Comparison of ENCODE assay signal across 8 mouse cellular contexts in the genomic region with DNA sequence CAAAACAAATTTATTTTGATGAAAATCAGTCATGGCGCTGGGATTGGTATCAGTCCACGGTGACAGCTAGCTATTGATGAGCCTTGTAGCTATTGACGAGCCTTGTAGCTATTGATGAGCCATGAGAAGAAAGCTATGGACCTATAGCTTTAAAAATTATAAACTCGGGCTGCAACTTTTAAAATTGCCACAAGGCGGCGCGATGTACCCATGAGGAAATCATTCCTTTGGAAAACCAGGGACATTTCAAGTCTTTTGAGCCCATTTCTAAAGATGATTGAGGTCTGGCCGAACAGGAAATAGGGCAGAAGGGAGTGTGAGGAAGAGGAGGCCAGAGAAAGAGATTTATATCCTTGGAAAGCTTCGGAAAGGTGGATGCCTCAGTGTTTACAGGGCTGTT.
DNase-seq lines count a peak whose midpoint lies in the region; ATAC-seq and TF ChIP-seq lines count a peak whose summit lies in the region.

No protein-coding gene starts in this region.

- no peaks in the 10 kb centered on the region for H3K9me3 ChIP-seq in intestine, postnatal 0 days (ENCODE audit: control insufficient read depth)
- H3K9me3 ChIP-seq in intestine, embryonic 15.5 days: no peaks in the 10 kb centered on the region
- no peaks in the 10 kb centered on the region for H3K9me3 ChIP-seq in MEL (replicated peaks; ENCODE audit: insufficient read depth, low read length)

- peak; percentile 11 for DNase-seq in MEL (ENCODE audit: low read depth, low spot score)
- peak; percentile 19 for DNase-seq in cerebellum, adult 9-10 months
- peak; percentile 76 to 91 for DNase-seq in frontal cortex, postnatal 36 days (ENCODE audit: low spot score in 2 of 2)
- peak; percentile 82 to 84 for DNase-seq in layer of hippocampus, postnatal 10 days (ENCODE audit: low spot score in 2 of 2)
- no peak for DNase-seq in urinary bladder, adult 2 months (ENCODE audit: low spot score)

- no peaks in the 10 kb centered on the region for H3K79me2 ChIP-seq in MEL (ENCODE audit: control insufficient read depth, insufficient read depth, low read length, poor library complexity)

- no peaks in the 10 kb centered on the region for H3K27me3 ChIP-seq in intestine, postnatal 0 days (replicated peaks; ENCODE audit: control insufficient read depth, insufficient read depth, low read length)
- no peaks in the 10 kb centered on the region for H3K27me3 ChIP-seq in intestine, embryonic 15.5 days (replicated peaks)
- H3K27me3 ChIP-seq in MEL (ENCODE audit: control insufficient read depth in 1 of 2, insufficient read depth in 2 of 2, low read length in 2 of 2): no peaks in the 10 kb centered on the region

- H3K4me1 ChIP-seq in intestine, postnatal 0 days (replicated peaks; ENCODE audit: control insufficient read depth, insufficient read depth, low read length): no peaks in the 10 kb centered on the region
- 0 out of 2 replicates have a peak, but pooled peaks cover 4% of the 10 kb centered on the region for H3K4me1 ChIP-seq in intestine, embryonic 15.5 days (replicated peaks)
- H3K4me1 ChIP-seq in MEL (ENCODE audit: control insufficient read depth in 1 of 2, insufficient read depth in 2 of 2, low read length in 2 of 2): no peaks in the 10 kb centered on the region
- peaks cover 8% of the 10 kb centered on the region for H3K4me1 ChIP-seq in olfactory bulb, adult 2 months (ENCODE audit: control insufficient read depth, insufficient read depth, low read length)

- H3K4me2 ChIP-seq in intestine, postnatal 0 days (replicated peaks; ENCODE audit: low read depth): no peak overlapping the region
- no peak overlapping the region for H3K4me2 ChIP-seq in intestine, embryonic 15.5 days (replicated peaks)

- H3K9ac ChIP-seq in intestine, postnatal 0 days (ENCODE audit: low read depth, low read length): no peak overlapping the region
- H3K9ac ChIP-seq in intestine, embryonic 15.5 days: no peak overlapping the region
- no peak overlapping the region for H3K9ac ChIP-seq in MEL (ENCODE audit: control insufficient read depth, low read depth, low read length, poor library complexity, severe bottlenecking)

- H3K36me3 ChIP-seq in intestine, postnatal 0 days (ENCODE audit: control insufficient read depth, insufficient read depth): no peaks in the 10 kb centered on the region
- no peaks in the 10 kb centered on the region for H3K36me3 ChIP-seq in intestine, embryonic 15.5 days
- no peaks in the 10 kb centered on the region for H3K36me3 ChIP-seq in MEL (ENCODE audit: control insufficient read depth in 1 of 2, insufficient read depth in 2 of 2, low read length in 2 of 2)

- peak; percentile 76 for TF ChIP-seq CTCF in intestine, postnatal 0 days (IDR thresholded peaks at IDR 0.05; ENCODE audit: low read depth)
- TF ChIP-seq CTCF in MEL (IDR thresholded peaks at IDR 0.05 in 2 of 3, conservative IDR thresholded peaks at IDR 0.05 in 1 of 3; ENCODE audit: control insufficient read depth in 1 of 3, insufficient read depth in 1 of 3, low read depth in 2 of 3, low read length in 3 of 3, poor library complexity in 1 of 3, severe bottlenecking in 1 of 3): peak; percentile 35 to 43 (median 35)
- TF ChIP-seq CTCF in olfactory bulb, adult 2 months (IDR thresholded peaks at IDR 0.05; ENCODE audit: insufficient read depth, low read depth, low read length): peak; percentile 25; the same call in 1 of the 2 replicates

- no peak for ATAC-seq in intestine, postnatal 0 days
- ATAC-seq in intestine, embryonic 15.5 days: no peak

- TF ChIP-seq RAD21 in MEL (IDR thresholded peaks at IDR 0.05; ENCODE audit: low read depth, low read length): peak; percentile 49

- WGBS in intestine, postnatal 0 days: 19% methylated on average over 9 of the region's 9 CpGs
- 16% methylated on average over 9 of the region's 9 CpGs for WGBS in intestine, embryonic 15.5 days
- 10% methylated on average over 9 of the region's 9 CpGs for WGBS in olfactory bulb, adult 2 months

- TF ChIP-seq POLR2A in MEL (IDR thresholded peaks at IDR 0.05; ENCODE audit: control insufficient read depth in 1 of 2, insufficient read depth in 1 of 2, low read depth in 1 of 2, low read length in 2 of 2, poor library complexity in 1 of 2): no peak
- TF ChIP-seq POLR2A in olfactory bulb, adult 2 months (IDR thresholded peaks at IDR 0.05; ENCODE audit: insufficient read depth, low read depth, low read length): no peak

- no peak overlapping the region for H3K4me3 ChIP-seq in intestine, postnatal 0 days (ENCODE audit: low read depth, low read length)
- H3K4me3 ChIP-seq in intestine, embryonic 15.5 days (replicated peaks): no peak overlapping the region
- H3K4me3 ChIP-seq in MEL (ENCODE audit: control insufficient read depth in 1 of 2, insufficient read depth in 1 of 2, low read depth in 2 of 2, low read length in 2 of 2): no peak overlapping the region
- no peak overlapping the region for H3K4me3 ChIP-seq in olfactory bulb, adult 2 months (ENCODE audit: insufficient read depth, low read depth, low read length)

- TF ChIP-seq EP300 in MEL (IDR thresholded peaks at IDR 0.05; ENCODE audit: low read depth in 1 of 2, low read length in 2 of 2): no peak

- no peak overlapping the region for H3K27ac ChIP-seq in intestine, postnatal 0 days (ENCODE audit: low read depth, low read length)
- no peak overlapping the region for H3K27ac ChIP-seq in intestine, embryonic 15.5 days
- H3K27ac ChIP-seq in MEL (ENCODE audit: control insufficient read depth, low read depth, low read length): no peak overlapping the region
- no peak overlapping the region for H3K27ac ChIP-seq in olfactory bulb, adult 2 months (ENCODE audit: insufficient read depth, low read depth, low read length)

TF ChIP-seq in MEL, 35 proteins besides CTCF, POLR2A, EP300 and RAD21:
- TF ChIP-seq SIN3A (IDR thresholded peaks at IDR 0.05; ENCODE audit: low read length) (no peak), SMC3 (IDR thresholded peaks at IDR 0.05; ENCODE audit: low read depth, low read length) (peak; percentile 40), TCF12 (IDR thresholded peaks at IDR 0.05; ENCODE audit: low read depth, low read length) (no peak), E2F4 (IDR thresholded peaks at IDR 0.05; ENCODE audit: borderline replicate concordance, low read depth, low read length) (no peak)

Comparison
In these comparisons a context has a peak if more than half of its experiments do, and no peak if none do; other contexts are left out.
1. CTCF ChIP-seq: peak in every context shown above with its lines; median percentile 76 in intestine, postnatal 0 days; 35 in MEL; 25 in olfactory bulb, adult 2 months.